Mouse (Mus musculus) ES-E14 (cell line): ENCODE results near the gene Myo10.

Experiments used
- CHD2 ChIP-seq: IDR thresholded peaks from 2 replicates; pipeline ENCODE4 v1.6.1; 2014; ENCODE audit warnings: mild to moderate bottlenecking, low read depth, low read length, inconsistent platforms
- HCFC1 ChIP-seq: IDR thresholded peaks from 2 replicates; pipeline ENCODE4 v1.6.1; 2012; ENCODE audit warnings: low read length, inconsistent platforms, borderline replicate concordance; ENCODE audit not compliant: insufficient read depth
- MAFK ChIP-seq: IDR thresholded peaks from 2 replicates; pipeline ENCODE4 v1.6.1; 2014; ENCODE audit warnings: mild to moderate bottlenecking, low read depth, low read length, inconsistent platforms; ENCODE audit not compliant: insufficient read depth

DNA sequence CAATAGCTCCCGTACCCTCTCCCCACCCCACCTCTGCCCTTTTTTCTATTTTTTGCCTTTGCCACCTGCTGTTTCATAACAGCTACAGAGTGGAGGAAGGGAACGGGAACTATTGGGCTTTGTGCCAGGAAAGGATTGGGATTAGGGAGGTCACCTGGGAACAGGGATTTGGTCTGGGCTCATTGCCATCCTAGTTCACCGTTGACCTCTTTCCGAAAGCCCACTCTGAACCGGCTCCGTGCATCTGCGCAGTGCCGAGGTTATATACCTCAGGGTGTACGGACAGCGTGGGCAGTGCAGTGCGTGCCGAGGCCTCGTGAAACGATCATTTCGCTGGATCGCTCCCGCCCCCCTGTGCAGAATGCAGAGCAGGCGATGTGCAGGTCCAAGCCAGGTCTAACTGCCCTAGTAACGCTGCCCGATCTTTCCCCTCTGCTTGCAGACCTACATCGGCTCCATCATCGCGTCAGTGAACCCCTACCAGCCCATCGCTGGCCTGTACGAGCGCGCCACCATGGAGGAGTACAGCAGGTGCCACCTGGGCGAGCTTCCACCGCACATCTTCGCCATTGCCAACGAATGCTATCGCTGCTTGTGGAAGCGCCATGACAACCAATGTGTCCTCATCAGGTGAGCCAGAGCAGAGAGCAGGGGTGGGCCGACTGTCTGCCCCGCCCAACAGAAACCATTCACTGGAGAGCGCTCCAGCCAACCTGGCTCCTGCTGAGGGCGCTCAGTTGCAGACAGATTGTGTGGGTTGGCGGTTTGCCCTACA is 91.4 kb downstream of the Myo10 start:
- TF ChIP-seq HCFC1 (no peak), MAFK (no peak), CHD2 (no peak)
